Mouse (Mus musculus): Measurements from ENCODE around the gene Snai3. TPM values are rescaled to one million over a fixed set of nuclear protein-coding genes. Genes with fewer than 3 reads are reported as not detected.

Gene Snai3
- polyA plus RNA-seq, 2 experiments from 2014 or later, result 2.6 to 5.2 TPM

- no peak for ATAC-seq
These were observed 1.2 kb downstream of the Snai3 start for GRCm38 (mm10) chr8:122459218-122459900.

GRCm38 (mm10) chr8:122457171-122457570 lies 3.4 kb downstream of the Snai3 start:
- no peak for ATAC-seq

GRCm38 (mm10) chr8:122454409-122454808 lies 6.1 kb downstream of the Snai3 start:
- ATAC-seq, result no peak

- no peak for ATAC-seq
These were observed 8.4 kb downstream of the Snai3 start for GRCm38 (mm10) chr8:122452154-122452553.

- no peak for ATAC-seq
These were observed 9.3 kb downstream of the Snai3 start for GRCm38 (mm10) chr8:122451161-122451703.

GRCm38 (mm10) chr8:122445203-122445602 lies 15.3 kb downstream of the Snai3 start:
- ATAC-seq, result no peak

GRCm38 (mm10) chr8:122444058-122444748 lies 16.3 kb downstream of the Snai3 start:
- ATAC-seq, result peak; percentile 38

- peak; percentile 97 for ATAC-seq
These were observed 17.1 kb downstream of the Snai3 start, which contains the start of gene Mvd for GRCm38 (mm10) chr8:122443262-122444006. Gene Mvd, minus strand, starts transcription at chr8:122443422.

GRCm38 (mm10) chr8:122442781-122443180 lies 17.8 kb downstream of the Snai3 start:
- no peak for ATAC-seq

- no peak for ATAC-seq
These were observed 18.2 kb downstream of the Snai3 start for GRCm38 (mm10) chr8:122442356-122442755.

- ATAC-seq, result no peak
These were observed 19.2 kb downstream of the Snai3 start for GRCm38 (mm10) chr8:122441326-122441725.

GRCm38 (mm10) chr8:122439336-122439735 lies 21.2 kb downstream of the Snai3 start:
- ATAC-seq, result no peak

GRCm38 (mm10) chr8:122437708-122438331 lies 22.7 kb downstream of the Snai3 start:
- ATAC-seq, result peak; percentile 72

GRCm38 (mm10) chr8:122436586-122437125 lies 23.9 kb downstream of the Snai3 start:
- ATAC-seq, result no peak

GRCm38 (mm10) chr8:122436146-122436545 lies 24.4 kb downstream of the Snai3 start:
- ATAC-seq, result no peak

- no peak for ATAC-seq
These were observed 25.2 kb downstream of the Snai3 start for GRCm38 (mm10) chr8:122435375-122435774.

GRCm38 (mm10) chr8:122433269-122433905 lies 27.1 kb downstream of the Snai3 start:
- ATAC-seq, result no peak

GRCm38 (mm10) chr8:122432443-122433268 lies 27.9 kb downstream of the Snai3 start, which contains the start of gene Cyba:
Gene Cyba, minus strand, starts transcription at chr8:122432930.
- ATAC-seq, result peak; percentile 72

GRCm38 (mm10) chr8:122431694-122432442 lies 28.7 kb downstream of the Snai3 start:
- ATAC-seq, result peak; percentile 4

GRCm38 (mm10) chr8:122430646-122431045 lies 29.9 kb downstream of the Snai3 start:
- ATAC-seq, result no peak
